ENCODE assay signal across 37 mouse cellular contexts in genomic region chr9:7551943-7552342, GRCm38 (mm10). TPM values are rescaled to one million over a fixed set of nuclear protein-coding genes. Genes with fewer than 3 reads are reported as not detected.
"Had no signal": no experiment of that assay in that cellular context is flagged by ENCODE, and none has a peak within 500 bp of the region (broad histone marks: within the 10 kb centered on the region; RNA-seq: fewer than 3 reads in every experiment).

No protein-coding gene starts in this region.

- H3K27ac ChIP-seq: heart, embryonic 10.5 days; heart, embryonic 13.5 days; heart, embryonic 15.5 days; hindbrain, embryonic 13.5 days; hindbrain, embryonic 15.5 days; hindbrain, postnatal 0 days; layer of hippocampus, adult 2 months; left cerebral cortex, adult 2 months; limb, embryonic 10.5 days; limb, embryonic 12.5 days; liver, embryonic 14.5 days had no signal

- H3K4me2 ChIP-seq: heart, embryonic 13.5 days; heart, embryonic 15.5 days; hindbrain, embryonic 13.5 days; hindbrain, embryonic 15.5 days; limb, embryonic 12.5 days; liver, embryonic 11.5 days had no signal

- H3K9me3 ChIP-seq: heart, embryonic 10.5 days; heart, embryonic 13.5 days; heart, embryonic 15.5 days; hindbrain, embryonic 13.5 days; hindbrain, embryonic 15.5 days; limb, embryonic 10.5 days; limb, embryonic 12.5 days had no signal

- H3K9ac ChIP-seq: heart, embryonic 13.5 days; heart, embryonic 15.5 days; hindbrain, embryonic 13.5 days; hindbrain, embryonic 15.5 days; limb, embryonic 12.5 days; liver, embryonic 14.5 days had no signal

- H3K36me3 ChIP-seq: heart, embryonic 10.5 days; heart, embryonic 13.5 days; heart, embryonic 15.5 days; hindbrain, embryonic 13.5 days; hindbrain, embryonic 15.5 days; limb, embryonic 10.5 days; limb, embryonic 12.5 days had no signal

- ATAC-seq: hindbrain, postnatal 0 days; intestine, embryonic 16.5 days had no signal

- H3K4me3 ChIP-seq: heart, embryonic 10.5 days; heart, embryonic 13.5 days; heart, embryonic 15.5 days; hindbrain, embryonic 13.5 days; hindbrain, embryonic 15.5 days; layer of hippocampus, adult 2 months; left cerebral cortex, adult 2 months; limb, embryonic 10.5 days; limb, embryonic 12.5 days had no signal

- H3K27me3 ChIP-seq: heart, embryonic 13.5 days; heart, embryonic 15.5 days; hindbrain, embryonic 13.5 days; hindbrain, embryonic 15.5 days; limb, embryonic 12.5 days had no signal

- H3K4me1 ChIP-seq: heart, embryonic 10.5 days; heart, embryonic 13.5 days; heart, embryonic 15.5 days; hindbrain, embryonic 13.5 days; hindbrain, embryonic 15.5 days; limb, embryonic 10.5 days; limb, embryonic 12.5 days had no signal

- DNase-seq: gastrocnemius, postnatal 14 days; heart, adult 18-20 months; heart, postnatal 14 days; heart, postnatal 36 days; kidney, adult 18-20 months; kidney, adult 8-10 months; kidney, postnatal 10 days; kidney, postnatal 25 days; kidney, postnatal 4 days; liver had no signal

RNA-seq across cellular contexts. Expression of gene Mmp8, which starts 6.3 kb away (rescaled TPM):
- total RNA-seq: gastrocnemius, adult 18-20 months; gastrocnemius, adult 8-10 months; gastrocnemius, postnatal 14 days; heart, adult 18-20 months; hindbrain, postnatal 0 days; layer of hippocampus, adult 2 months; layer of hippocampus, postnatal 10 days; layer of hippocampus, postnatal 25 days; left cerebral cortex, postnatal 14 days; left cerebral cortex, postnatal 36 days had no signal
- polyA plus RNA-seq: hindbrain, embryonic 11.5 days; limb, embryonic 10.5 days had no signal

RNA-seq across cellular contexts. Expression of gene Mmp27, which starts 19.3 kb away (rescaled TPM):
- total RNA-seq: gastrocnemius, postnatal 4 days; hematopoietic stem cell, adult 5-6 weeks; hindbrain, postnatal 0 days; layer of hippocampus, adult 2 months; layer of hippocampus, postnatal 10 days; layer of hippocampus, postnatal 25 days; left cerebral cortex, adult 2 months; left cerebral cortex, postnatal 14 days; left cerebral cortex, postnatal 36 days had no signal
- polyA plus RNA-seq: heart, embryonic 10.5 days; heart, embryonic 13.5 days; heart, embryonic 15.5 days; heart, postnatal 0 days; hindbrain, embryonic 11.5 days; hindbrain, embryonic 13.5 days; hindbrain, embryonic 15.5 days; hindbrain, postnatal 0 days; intestine, embryonic 14.5 days; intestine, embryonic 16.5 days; kidney, embryonic 14.5 days; kidney, embryonic 16.5 days; limb, embryonic 10.5 days; limb, embryonic 12.5 days; liver, embryonic 11.5 days had no signal

RNA-seq across cellular contexts. Expression of gene Mmp10, which starts 49.8 kb away (rescaled TPM):
- total RNA-seq: gastrocnemius, adult 18-20 months; gastrocnemius, adult 8-10 months; gastrocnemius, postnatal 14 days; gastrocnemius, postnatal 4 days; heart, adult 18-20 months; heart, adult 8-10 months; heart, postnatal 14 days; heart, postnatal 36 days; hematopoietic stem cell, adult 5-6 weeks; hindbrain, postnatal 0 days; layer of hippocampus, adult 2 months; layer of hippocampus, postnatal 10 days; layer of hippocampus, postnatal 25 days; left cerebral cortex, adult 2 months; left cerebral cortex, postnatal 14 days; left cerebral cortex, postnatal 36 days had no signal
- polyA plus RNA-seq: heart, embryonic 10.5 days; heart, embryonic 13.5 days; heart, embryonic 15.5 days; heart, postnatal 0 days; hindbrain, embryonic 11.5 days; hindbrain, embryonic 13.5 days; hindbrain, embryonic 15.5 days; hindbrain, postnatal 0 days; kidney, embryonic 14.5 days; limb, embryonic 10.5 days; limb, embryonic 12.5 days; liver, embryonic 11.5 days; liver, embryonic 14.5 days had no signal
